Mouse (Mus musculus) layer of hippocampus, postnatal 10 days (tissue): ENCODE measurements at regions not wholly inside any gene's neighbourhood (a gene's known extent, or its start where the extent isn't known, plus 50 kb on each side); places are given as distances from the start of the nearest gene placed in this dataset.

Source experiments
- DNase-seq, 2 experiments: peaks; one replicate each; pipeline ENCODE4 v3.0.0; 2021; ENCODE audit warnings: low spot score in 2 of 2

DNA sequence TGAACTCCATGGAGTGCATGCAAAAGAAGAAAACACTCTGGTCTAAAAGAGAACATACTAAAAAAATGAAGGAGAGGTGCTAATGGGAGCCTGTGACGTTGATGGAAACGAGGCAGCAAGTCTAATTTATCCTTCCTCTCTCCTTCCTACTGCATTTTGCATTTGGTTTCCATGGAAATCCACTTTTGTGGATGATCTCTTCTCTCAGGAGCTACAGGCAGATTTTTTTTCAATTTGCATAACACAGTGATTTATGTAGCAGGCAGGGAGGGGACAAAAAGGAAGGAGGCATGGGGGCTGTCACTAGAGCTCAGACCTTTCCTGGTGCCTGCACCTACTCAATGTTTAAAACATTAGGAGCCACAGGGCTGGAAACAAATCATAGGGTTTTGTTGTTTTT, 167.7 kb upstream of the Atp10a start:
- DNase-seq, result no peak
